Mouse (Mus musculus): ENCODE data around the gene Kprp.
"Not testable (repeated sequence)": the region's sequence is repeated elsewhere in the genome, so short reads cannot be mapped to it uniquely, and the experiment has no call there.

The Kprp gene

DNA sequence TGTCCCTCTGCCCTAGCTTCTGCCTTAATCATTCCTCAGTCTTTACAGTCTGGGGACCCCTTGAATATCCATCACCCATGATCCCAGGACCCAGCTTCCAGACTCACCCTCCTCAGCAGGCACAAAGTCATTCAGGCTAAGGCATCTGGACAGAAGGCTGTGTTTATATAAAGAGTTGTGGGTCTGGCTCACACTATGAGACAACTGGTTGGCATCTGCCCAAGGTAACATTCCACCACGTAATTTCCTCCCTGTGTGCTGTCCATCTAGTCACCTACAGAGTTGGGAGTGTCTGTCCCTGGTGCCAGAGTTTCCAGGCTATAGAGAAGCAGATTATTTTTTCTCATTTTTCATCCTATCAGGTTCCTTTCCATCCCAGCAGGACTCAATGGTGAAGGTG is at the start of gene Kprp:
Kprp (minus strand) TSS at position 140 of the 400 bp plus-strand sequence.
- no peak for DNase-seq (ENCODE audit: low read depth, low spot score)

DNA sequence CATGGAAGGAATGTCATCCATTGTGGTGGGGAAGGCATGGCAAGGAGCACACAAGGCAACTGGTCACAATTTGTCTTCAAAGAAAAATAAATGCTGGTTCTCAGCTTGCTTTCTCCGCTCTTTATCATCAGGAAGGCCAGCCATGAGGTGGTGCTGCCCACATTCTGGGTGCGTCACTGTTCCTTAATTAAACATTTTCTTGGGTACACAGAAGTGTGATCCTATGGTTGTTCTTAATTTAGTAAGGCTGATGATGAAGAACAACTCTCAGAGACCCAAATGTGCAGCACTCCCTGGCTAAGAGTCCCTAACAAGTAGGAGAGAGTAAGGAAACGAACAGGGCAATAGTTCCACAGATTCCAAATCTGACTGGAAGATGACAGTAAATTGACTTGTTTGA is 47.1 kb upstream of the Kprp start:
- no peak for DNase-seq (ENCODE audit: low read depth, low spot score)

DNA sequence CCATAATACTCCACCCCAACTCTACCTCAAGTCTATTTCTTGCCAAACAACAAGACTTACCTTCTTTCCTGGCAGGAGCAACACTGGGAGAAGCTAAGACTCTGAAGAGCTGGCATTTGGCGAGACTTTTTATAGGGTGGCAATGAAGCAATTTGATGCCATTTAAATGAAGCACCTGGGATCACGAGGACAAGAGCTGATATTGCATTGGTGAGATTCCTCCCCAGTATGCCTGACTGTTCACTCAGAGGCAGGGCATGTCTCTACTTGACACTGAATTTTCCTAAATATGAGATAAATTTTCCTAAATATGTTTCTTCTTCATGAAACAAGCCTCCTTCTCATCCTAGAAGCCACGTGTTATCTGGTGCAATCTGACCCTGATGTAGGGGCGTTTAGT is 43.1 kb upstream of the Kprp start, which contains the start of gene 2310050C09Rik:
2310050C09Rik (minus strand) TSS at position 101 of the 400 bp plus-strand sequence.
- no peak for DNase-seq (ENCODE audit: low read depth, low spot score)

DNA sequence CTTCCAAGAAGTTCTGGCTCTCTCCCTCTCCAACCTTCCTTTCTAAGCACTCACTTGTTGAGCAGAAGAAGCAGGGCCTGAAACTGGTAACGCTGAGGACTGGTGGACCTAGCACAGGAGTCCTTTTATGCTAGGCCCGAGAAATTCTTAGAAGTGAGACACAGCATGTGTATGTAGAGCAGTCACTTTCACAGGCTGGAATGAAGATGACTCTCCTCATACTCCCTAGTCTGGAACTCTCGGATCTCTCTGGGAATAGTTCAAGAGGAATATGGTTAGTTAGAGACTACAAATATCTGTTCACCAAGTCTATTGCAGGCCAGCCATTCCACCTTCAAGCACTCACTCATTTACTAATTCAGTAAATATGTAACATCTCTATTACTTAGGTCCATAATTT is 24.1 kb upstream of the Kprp start, which contains the start of gene Lce1l:
Lce1l (minus strand) TSS at position 101 of the 400 bp plus-strand sequence.
- DNase-seq (ENCODE audit: low read depth, low spot score) = no peak

DNA sequence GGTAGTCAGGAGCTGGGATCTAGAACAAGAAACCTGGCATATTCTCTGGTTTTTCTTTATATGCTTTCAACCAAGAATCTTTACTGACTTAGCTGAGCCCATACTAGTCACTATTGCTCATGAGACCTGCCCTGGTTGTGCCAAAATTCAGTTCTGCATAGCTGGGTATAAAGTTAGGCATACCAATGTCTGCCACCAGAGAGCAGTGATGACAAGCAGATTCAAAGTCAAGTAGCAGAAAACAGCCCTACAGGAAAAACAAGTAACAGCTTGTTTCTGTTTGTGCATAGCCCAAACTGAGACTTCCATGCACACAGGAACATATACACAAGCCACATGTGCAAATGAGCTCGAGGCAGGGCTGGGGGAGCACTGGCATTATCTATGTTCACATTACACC is 1.2 kb downstream of the Kprp start:
- no peak for DNase-seq (ENCODE audit: low read depth, low spot score)

DNA sequence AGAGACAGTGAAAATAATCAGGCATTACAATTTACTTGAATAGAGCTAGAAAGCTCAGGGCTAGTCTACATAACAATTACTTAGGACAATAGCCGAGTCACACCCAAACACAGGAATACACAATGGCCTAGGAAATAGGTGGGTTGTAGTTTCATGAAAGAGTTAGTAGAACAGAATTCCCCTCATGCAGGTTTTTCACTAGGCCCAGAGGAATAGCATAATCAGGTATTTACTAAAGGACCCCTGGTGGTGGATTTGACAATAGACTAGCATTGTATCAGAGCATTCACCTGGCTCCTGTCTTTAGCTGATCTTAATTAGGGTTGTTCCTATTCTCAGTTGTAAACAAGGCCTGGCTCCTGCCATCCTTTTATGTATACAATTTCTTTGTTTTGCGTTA is 11.0 kb downstream of the Kprp start:
- DNase-seq (ENCODE audit: low read depth, low spot score) = not testable (repeated sequence)

DNA sequence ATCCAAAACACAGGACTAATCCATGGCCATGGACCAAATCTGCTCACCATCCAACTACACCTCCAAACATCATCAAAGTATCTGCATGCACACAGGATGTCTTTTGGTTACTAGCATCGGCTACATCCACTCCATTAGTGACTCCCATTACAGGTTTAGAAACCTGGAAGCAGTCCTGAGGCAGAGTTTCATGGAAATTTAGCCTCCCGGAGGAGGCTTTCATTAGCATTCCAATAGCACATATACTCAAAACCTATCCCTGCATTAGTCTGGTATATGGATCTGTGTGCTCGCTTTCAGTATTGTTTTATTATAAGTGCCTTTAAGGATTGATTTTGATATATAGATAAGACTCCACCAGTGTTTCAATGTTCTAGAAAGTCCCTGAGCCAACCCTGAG is 11.5 kb downstream of the Kprp start:
- DNase-seq (ENCODE audit: low read depth, low spot score) = no peak

DNA sequence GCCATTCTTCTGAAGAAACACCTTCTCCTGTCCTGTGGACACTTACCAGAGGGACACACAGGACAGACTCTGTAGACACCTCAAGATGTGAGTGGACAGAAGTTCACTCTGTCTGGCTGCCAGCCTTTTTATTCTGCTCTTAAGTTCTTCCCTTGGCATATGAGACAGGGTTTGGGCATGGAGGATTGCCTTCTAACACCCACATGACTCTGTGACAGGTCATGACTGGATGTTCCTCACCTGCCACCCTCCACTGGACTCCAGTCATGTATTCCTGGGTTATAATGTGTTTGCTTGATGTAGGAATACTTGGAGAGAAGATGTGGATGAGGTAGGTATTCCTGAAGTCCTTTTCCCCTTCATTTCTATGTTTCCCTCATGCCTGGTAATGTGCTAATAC is 19.3 kb downstream of the Kprp start, which contains the start of gene Lce1k:
Lce1k (minus strand) TSS at position 101 of the 400 bp plus-strand sequence.
- DNase-seq (ENCODE audit: low read depth, low spot score) = no peak

DNA sequence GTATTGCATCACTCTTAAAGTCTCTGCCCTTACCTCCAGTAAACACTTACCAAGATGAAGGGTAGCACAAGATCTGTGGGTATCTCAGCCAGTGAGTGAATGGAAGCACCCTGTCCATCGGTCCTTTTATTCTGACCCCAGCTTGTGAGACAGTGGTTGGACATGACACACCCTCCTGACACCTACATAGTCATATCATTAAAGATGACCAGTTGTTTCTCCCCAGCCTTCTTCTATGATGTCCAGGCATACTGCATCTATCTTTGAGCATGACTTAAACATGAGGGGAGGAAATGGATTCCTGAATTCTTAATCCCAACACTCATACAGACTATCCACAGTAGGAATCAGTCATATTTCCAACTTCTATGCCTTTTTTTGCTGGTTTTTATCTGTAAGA is 36.6 kb downstream of the Kprp start, which contains the start of gene Lce1j:
Lce1j (minus strand) TSS at position 101 of the 400 bp plus-strand sequence.
- no peak for DNase-seq (ENCODE audit: low read depth, low spot score)

DNA sequence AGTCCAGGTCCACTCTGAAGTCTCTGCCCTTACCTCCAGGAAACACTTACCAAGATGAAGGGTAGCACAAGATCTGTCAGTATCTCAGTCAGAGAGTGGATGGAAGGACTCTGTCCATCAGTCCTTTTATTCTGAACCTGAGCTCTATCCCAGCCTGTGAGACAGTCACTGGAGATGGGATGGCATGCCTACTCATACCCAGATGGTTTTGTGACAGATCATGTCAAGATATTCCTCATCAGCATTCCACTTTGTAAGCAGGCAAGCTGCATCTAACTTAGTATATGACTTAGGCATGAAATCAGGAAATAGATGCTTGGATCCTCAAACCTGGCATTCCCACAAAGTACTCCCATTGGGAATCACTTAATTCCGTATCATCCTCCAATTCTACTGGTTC is 48.2 kb downstream of the Kprp start, which contains the start of gene Lce1i:
Lce1i (minus strand) TSS at position 101 of the 400 bp plus-strand sequence.
- no peak for DNase-seq (ENCODE audit: low read depth, low spot score)
